Mouse (Mus musculus) megakaryocyte, embryonic 14.5 days (primary cell): Measurements from ENCODE around the gene Igsf11. TPM values are rescaled to one million over a fixed set of nuclear protein-coding genes. Genes with fewer than 3 reads are reported as not detected.

Source experiments
- H3K27me3 ChIP-seq: replicated peaks from 2 replicates; pipeline ENCODE3; 2012; ENCODE audit warnings: inconsistent platforms
- H3K36me3 ChIP-seq: replicated peaks from 2 replicates; pipeline ENCODE3; 2012; ENCODE audit warnings: low read length, inconsistent platforms, mixed read lengths
- H3K4me1 ChIP-seq: 2 replicates; pipeline ENCODE4 v1.6.1; 2012; ENCODE audit warnings: inconsistent platforms
- H3K4me3 ChIP-seq: replicated peaks from 2 replicates; pipeline ENCODE3; 2012; ENCODE audit warnings: moderate library complexity, mild to moderate bottlenecking, inconsistent platforms
- H3K9me3 ChIP-seq: 2 replicates; pipeline ENCODE4 v1.6.1; 2012; ENCODE audit warnings: inconsistent platforms
- FLI1 ChIP-seq: IDR thresholded peaks from 2 replicates; pipeline ENCODE4 v1.6.1; 2012; ENCODE audit warnings: low read length, inconsistent platforms, mixed read lengths
- GATA1 ChIP-seq: IDR thresholded peaks from 3 replicates; pipeline ENCODE4 v1.6.1; 2012; ENCODE audit warnings: mixed read lengths, low read length, inconsistent platforms, borderline replicate concordance
- polyA plus RNA-seq: library from polyadenylated mRNA; stranded (reverse); fragments of >175 nt; gene quantifications from 2 replicates; pipeline ENCODE4 v1.2.3, GENCODE M21; 2012; ENCODE audit warnings: low replicate concordance; ENCODE audit not compliant: insufficient read depth

Igsf11 gene
- polyA plus RNA-seq, 1 experiment, result not detected

DNA sequence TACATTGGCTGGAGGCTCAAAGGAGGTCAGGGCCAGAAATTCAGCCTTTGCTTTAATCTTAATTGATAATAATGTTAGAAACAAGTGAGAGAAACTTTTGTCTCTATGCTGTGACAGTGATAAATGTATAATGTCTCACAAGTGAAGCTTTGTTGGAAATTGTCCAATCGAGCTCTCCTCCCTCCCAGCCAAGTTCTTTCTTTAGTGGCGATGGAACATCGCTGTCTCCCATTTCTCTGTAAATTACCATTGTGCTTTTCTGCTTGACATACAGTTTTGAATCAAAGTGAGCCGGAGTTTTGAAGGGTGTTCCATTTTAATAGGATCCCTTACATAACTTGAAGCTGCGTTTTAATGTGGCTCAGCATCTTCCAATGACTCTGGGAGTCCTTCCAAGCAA, 56.0 kb downstream of the Igsf11 start:
- H3K4me1 ChIP-seq, result no peaks in the 10 kb centered on the region
- no peaks in the 10 kb centered on the region for H3K27me3 ChIP-seq
- TF ChIP-seq FLI1, result no peak
- no peak for TF ChIP-seq GATA1

GRCm38 (mm10) chr16:38952881-38953280, 60.4 kb downstream of the Igsf11 start:
- Histone ChIP-seq H3K9me3 (peaks cover 27% of the 10 kb centered on the region), H3K4me1 (no peaks in the 10 kb centered on the region), H3K36me3 (no peaks in the 10 kb centered on the region), H3K27me3 (no peaks in the 10 kb centered on the region), H3K4me3 (no peak overlapping the region)
- TF ChIP-seq FLI1 (no peak), GATA1 (no peak)

More for the DNA sequence above, 56.0 kb downstream of the Igsf11 start:
- Histone ChIP-seq H3K9me3 (peaks cover 11% of the 10 kb centered on the region; the same call in 1 of the 2 replicates), H3K36me3 (no peaks in the 10 kb centered on the region), H3K4me3 (no peak overlapping the region)

GRCm38 (mm10) chr16:38953821-38954220, 61.4 kb downstream of the Igsf11 start:
- no peaks in the 10 kb centered on the region for H3K4me1 ChIP-seq
- no peak overlapping the region for H3K4me3 ChIP-seq
- TF ChIP-seq FLI1 (no peak), GATA1 (no peak)
- H3K9me3 ChIP-seq, result peaks cover 36% of the 10 kb centered on the region
- H3K36me3 ChIP-seq, result no peaks in the 10 kb centered on the region
- H3K27me3 ChIP-seq, result no peaks in the 10 kb centered on the region

- TF ChIP-seq FLI1 (no peak), GATA1 (no peak)
- Histone ChIP-seq H3K4me3 (no peak overlapping the region), H3K9me3 (peaks cover 38% of the 10 kb centered on the region), H3K27me3 (no peaks in the 10 kb centered on the region), H3K36me3 (no peaks in the 10 kb centered on the region), H3K4me1 (no peaks in the 10 kb centered on the region)
These were observed 62.2 kb downstream of the Igsf11 start for GRCm38 (mm10) chr16:38954501-38955288.

GRCm38 (mm10) chr16:38955296-38955695, 62.8 kb downstream of the Igsf11 start:
- Histone ChIP-seq H3K36me3 (no peaks in the 10 kb centered on the region), H3K4me3 (no peak overlapping the region), H3K9me3 (peaks cover 41% of the 10 kb centered on the region), H3K27me3 (no peaks in the 10 kb centered on the region), H3K4me1 (no peaks in the 10 kb centered on the region)
- TF ChIP-seq GATA1, result no peak
- no peak for TF ChIP-seq FLI1

GRCm38 (mm10) chr16:38958801-38959200, 66.3 kb downstream of the Igsf11 start:
- no peaks in the 10 kb centered on the region for H3K27me3 ChIP-seq
- no peaks in the 10 kb centered on the region for H3K4me1 ChIP-seq
- TF ChIP-seq FLI1, result no peak
- TF ChIP-seq GATA1, result no peak
- peaks cover 41% of the 10 kb centered on the region for H3K9me3 ChIP-seq
- no peaks in the 10 kb centered on the region for H3K36me3 ChIP-seq
- H3K4me3 ChIP-seq, result no peak overlapping the region

DNA sequence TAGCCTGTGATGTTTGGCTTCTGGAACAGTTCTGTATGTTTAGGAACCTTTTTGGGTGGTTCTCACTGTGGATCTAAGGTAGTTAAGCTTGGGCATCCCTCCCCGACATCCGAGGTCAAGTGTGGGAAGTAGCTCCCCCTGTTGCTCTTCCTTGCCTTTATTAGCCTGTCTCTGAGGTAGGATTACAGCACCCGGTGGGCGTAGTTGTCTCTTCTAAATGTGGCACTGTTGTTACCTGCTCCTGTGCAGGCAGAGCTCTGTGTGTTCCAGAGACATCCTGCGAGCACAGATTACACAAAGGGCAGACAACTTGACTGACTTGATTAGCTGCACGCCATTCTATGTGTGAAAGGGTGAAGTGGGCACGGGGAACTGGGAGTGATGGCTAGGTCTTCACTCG, 68.1 kb downstream of the Igsf11 start:
- H3K9me3 ChIP-seq, result peaks cover 33% of the 10 kb centered on the region
- H3K4me3 ChIP-seq, result no peak overlapping the region
- no peaks in the 10 kb centered on the region for H3K36me3 ChIP-seq
- no peaks in the 10 kb centered on the region for H3K4me1 ChIP-seq
- H3K27me3 ChIP-seq, result no peaks in the 10 kb centered on the region
- TF ChIP-seq GATA1 (no peak), FLI1 (no peak)

- Histone ChIP-seq H3K9me3 (peaks cover 34% of the 10 kb centered on the region), H3K4me3 (no peak overlapping the region)
These were observed 69.4 kb downstream of the Igsf11 start for GRCm38 (mm10) chr16:38961865-38962264.

GRCm38 (mm10) chr16:38962695-38963094, 70.2 kb downstream of the Igsf11 start:
- peaks cover 35% of the 10 kb centered on the region for H3K9me3 ChIP-seq
- H3K36me3 ChIP-seq, result no peaks in the 10 kb centered on the region
- H3K4me1 ChIP-seq, result no peaks in the 10 kb centered on the region
- H3K27me3 ChIP-seq, result no peaks in the 10 kb centered on the region
- H3K4me3 ChIP-seq, result no peak overlapping the region
- TF ChIP-seq GATA1, result no peak
- TF ChIP-seq FLI1, result no peak

More at GRCm38 (mm10) chr16:38961865-38962264, 69.4 kb downstream of the Igsf11 start:
- Histone ChIP-seq H3K27me3 (no peaks in the 10 kb centered on the region), H3K4me1 (no peaks in the 10 kb centered on the region), H3K36me3 (no peaks in the 10 kb centered on the region)
- TF ChIP-seq FLI1 (no peak), GATA1 (no peak)

DNA sequence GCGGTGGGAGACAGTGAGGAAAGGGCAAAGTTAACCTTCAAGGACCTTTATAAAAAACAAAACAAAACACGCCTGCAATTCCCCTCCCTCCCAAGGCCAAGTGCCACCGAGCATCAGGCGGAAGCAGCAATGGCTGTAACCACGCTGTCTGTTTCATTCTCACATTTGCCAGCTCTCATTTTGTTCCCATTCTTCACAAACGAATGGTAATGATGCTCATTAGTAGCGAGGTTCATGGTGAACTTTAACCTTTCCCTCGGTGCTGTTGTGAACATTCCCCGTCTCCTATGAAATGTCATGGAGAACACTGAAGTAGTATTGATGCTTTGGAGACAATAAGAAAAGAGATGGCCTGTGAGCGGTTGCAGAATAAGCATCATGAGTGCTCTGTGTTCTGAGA, 74.6 kb downstream of the Igsf11 start:
- peaks cover 27% of the 10 kb centered on the region for H3K9me3 ChIP-seq
- H3K4me1 ChIP-seq, result no peaks in the 10 kb centered on the region
- H3K4me3 ChIP-seq, result no peak overlapping the region
- no peaks in the 10 kb centered on the region for H3K27me3 ChIP-seq
- no peak for TF ChIP-seq GATA1
- TF ChIP-seq FLI1, result no peak
- no peaks in the 10 kb centered on the region for H3K36me3 ChIP-seq
